ENCODE assay signal across 23 mouse cellular contexts in genomic region chr19:24993526-24993925, GRCm38 (mm10). TPM values are rescaled to one million over a fixed set of nuclear protein-coding genes. Genes with fewer than 3 reads are reported as not detected.
DNase-seq lines count a peak whose midpoint lies in the region; ATAC-seq and TF ChIP-seq lines count a peak whose summit lies in the region.
"Had no signal": no experiment of that assay in that cellular context is flagged by ENCODE, and none has a peak within 500 bp of the region (broad histone marks: within the 10 kb centered on the region; RNA-seq: fewer than 3 reads in every experiment).

No protein-coding gene starts in this region.

- 53% methylated on average over 6 of the region's 6 CpGs for WGBS in kidney, postnatal 0 days
- WGBS in kidney, embryonic 16.5 days, result 64% methylated on average over 6 of the region's 6 CpGs
- 71% methylated on average over 6 of the region's 6 CpGs for WGBS in liver, postnatal 0 days (ENCODE audit: insufficient replicate concordance)

- H3K4me2 ChIP-seq in kidney, postnatal 0 days (ENCODE audit: low read length), result no peak overlapping the region
- H3K4me2 ChIP-seq in kidney, embryonic 16.5 days (replicated peaks; ENCODE audit: low read depth, low read length), result no peak overlapping the region
- H3K4me2 ChIP-seq in liver, postnatal 0 days (ENCODE audit: low read depth, low read length), result no peak overlapping the region
- H3K4me2 ChIP-seq: forebrain, embryonic 15.5 days; heart, embryonic 11.5 days; lung, embryonic 15.5 days; midbrain, embryonic 12.5 days; neural tube, embryonic 15.5 days had no signal

- no peak for TF ChIP-seq CTCF in kidney, postnatal 0 days (IDR thresholded peaks at IDR 0.05; ENCODE audit: low read depth)
- no peak for TF ChIP-seq CTCF in liver, postnatal 0 days (IDR thresholded peaks at IDR 0.05; ENCODE audit: low read depth)

- no peaks in the 10 kb centered on the region for H3K27me3 ChIP-seq in kidney, postnatal 0 days (ENCODE audit: insufficient read depth, low read length)
- peaks cover under 1% of the 10 kb centered on the region; the same call in 1 of the 2 replicates for H3K27me3 ChIP-seq in kidney, embryonic 16.5 days (ENCODE audit: insufficient read depth, low read length)
- no peaks in the 10 kb centered on the region for H3K27me3 ChIP-seq in megakaryocyte, embryonic 14.5 days (replicated peaks)
- H3K27me3 ChIP-seq in liver, postnatal 0 days (ENCODE audit: insufficient read depth, low read length), result no peaks in the 10 kb centered on the region

- no peak overlapping the region for H3K4me3 ChIP-seq in kidney, postnatal 0 days (replicated peaks; ENCODE audit: low read depth, low read length)
- H3K4me3 ChIP-seq in kidney, embryonic 16.5 days (ENCODE audit: low read length), result no peak overlapping the region
- peak overlapping the region; percentile 17 for H3K4me3 ChIP-seq in megakaryocyte, embryonic 14.5 days (replicated peaks)
- H3K4me3 ChIP-seq in liver, postnatal 0 days (ENCODE audit: low read depth, low read length), result no peak overlapping the region
- H3K4me3 ChIP-seq: embryonic facial prominence, embryonic 10.5 days; forebrain, embryonic 15.5 days; limb, embryonic 10.5 days; lung, embryonic 15.5 days; midbrain, embryonic 12.5 days; neural tube, embryonic 15.5 days had no signal

- TF ChIP-seq EP300 in liver, postnatal 0 days (IDR thresholded peaks at IDR 0.05; ENCODE audit: low read depth), result no peak

- H3K4me1 ChIP-seq in kidney, postnatal 0 days (replicated peaks; ENCODE audit: insufficient read depth, low read length), result no peaks in the 10 kb centered on the region
- no peaks in the 10 kb centered on the region for H3K4me1 ChIP-seq in kidney, embryonic 16.5 days (ENCODE audit: insufficient read depth, low read length)
- H3K4me1 ChIP-seq in megakaryocyte, embryonic 14.5 days, result peaks cover 96% of the 10 kb centered on the region
- peaks cover 11% of the 10 kb centered on the region for H3K4me1 ChIP-seq in liver, postnatal 0 days (ENCODE audit: insufficient read depth)
- H3K4me1 ChIP-seq: forebrain, embryonic 15.5 days; midbrain, embryonic 12.5 days had no signal

- intact Hi-C loops in heart, postnatal 14 days (cut with DNase I), result no loop called here

- peak; percentile 8 for DNase-seq in heart, postnatal 4 days
- DNase-seq in heart, postnatal 14 days, result no peak
- no peak for DNase-seq in kidney, postnatal 0 days (ENCODE audit: low spot score)
- DNase-seq in liver, postnatal 0 days, result no peak
- DNase-seq in testis, postnatal 10 days (ENCODE audit: low spot score), result no peak
- DNase-seq: adrenal gland, postnatal 25 days; cerebellum, adult 9-10 months; lung, postnatal 4 days; right cerebral cortex, adult 18-20 months; right cerebral cortex, postnatal 4 days; thymus, adult 18-20 months had no signal

- no peaks in the 10 kb centered on the region for H3K36me3 ChIP-seq in kidney, postnatal 0 days (ENCODE audit: insufficient read depth, low read length)
- no peaks in the 10 kb centered on the region for H3K36me3 ChIP-seq in kidney, embryonic 16.5 days (ENCODE audit: insufficient read depth, low read length)
- H3K36me3 ChIP-seq in megakaryocyte, embryonic 14.5 days (replicated peaks; ENCODE audit: low read length), result peaks cover 2% of the 10 kb centered on the region
- H3K36me3 ChIP-seq in liver, postnatal 0 days (replicated peaks; ENCODE audit: insufficient read depth, low read length), result no peaks in the 10 kb centered on the region
- H3K36me3 ChIP-seq: embryonic facial prominence, embryonic 10.5 days; forebrain, embryonic 15.5 days; limb, embryonic 10.5 days; lung, embryonic 15.5 days; midbrain, embryonic 12.5 days; neural tube, embryonic 15.5 days had no signal

- no peaks in the 10 kb centered on the region for H3K9me3 ChIP-seq in kidney, postnatal 0 days (replicated peaks; ENCODE audit: low read length)
- H3K9me3 ChIP-seq in kidney, embryonic 16.5 days (ENCODE audit: low read length), result no peaks in the 10 kb centered on the region
- no peaks in the 10 kb centered on the region for H3K9me3 ChIP-seq in megakaryocyte, embryonic 14.5 days
- H3K9me3 ChIP-seq in liver, postnatal 0 days (ENCODE audit: low read length), result no peaks in the 10 kb centered on the region
- H3K9me3 ChIP-seq: embryonic facial prominence, embryonic 10.5 days; forebrain, embryonic 15.5 days; limb, embryonic 10.5 days; lung, embryonic 15.5 days; midbrain, embryonic 12.5 days; neural tube, embryonic 15.5 days had no signal

- ATAC-seq in kidney, postnatal 0 days (replicated peaks; ENCODE audit: low FRiP score, low read depth), result peak; percentile 59; the same call in 1 of the 2 replicates
- no peak for ATAC-seq in kidney, embryonic 16.5 days (ENCODE audit: low FRiP score, low TSS enrichment)
- ATAC-seq in megakaryocyte, adult 5-6 weeks (ENCODE audit: poor library complexity, severe bottlenecking), result no peak
- ATAC-seq in liver, postnatal 0 days, result 0 out of 2 replicates have a peak, but pooled peaks have one; percentile 14
- ATAC-seq: CD4-positive, CD25-positive, alpha-beta regulatory T cell, adult 4 months; forebrain, embryonic 15.5 days; hindbrain, postnatal 0 days had no signal

- H3K27ac ChIP-seq in kidney, postnatal 0 days, result no peak overlapping the region
- H3K27ac ChIP-seq in kidney, embryonic 16.5 days (ENCODE audit: low read length), result no peak overlapping the region
- H3K27ac ChIP-seq in liver, postnatal 0 days (ENCODE audit: low read depth), result no peak overlapping the region
- H3K27ac ChIP-seq: embryonic facial prominence, embryonic 10.5 days; forebrain, embryonic 15.5 days; hindbrain, postnatal 0 days; limb, embryonic 10.5 days; lung, embryonic 15.5 days; midbrain, embryonic 12.5 days; neural tube, embryonic 15.5 days had no signal

- no peak overlapping the region for H3K9ac ChIP-seq in kidney, postnatal 0 days (ENCODE audit: low read depth, low read length)
- no peak overlapping the region for H3K9ac ChIP-seq in kidney, embryonic 16.5 days (replicated peaks; ENCODE audit: low read length)
- H3K9ac ChIP-seq in liver, postnatal 0 days (replicated peaks), result no peak overlapping the region
- H3K9ac ChIP-seq: forebrain, embryonic 15.5 days; lung, embryonic 15.5 days; midbrain, embryonic 12.5 days; neural tube, embryonic 15.5 days had no signal

RNA-seq across cellular contexts. Expression of gene Dock8, which starts 5.8 kb away (rescaled TPM):
- total RNA-seq in heart, postnatal 4 days (2021), result 10 to 100 TPM; 11.4 to 13.9 TPM
- total RNA-seq in heart, postnatal 14 days (2021), result 10 to 100 TPM; 16.0 to 19.8 TPM
- polyA plus RNA-seq in kidney, postnatal 0 days (2015; fragmentation: Nextera tagmentation; extraction: Ambion mirVana), result 8.0 and 9.0 TPM in 2 replicates
- 3.9 and 6.2 TPM in 2 replicates for polyA plus RNA-seq in kidney, embryonic 16.5 days (2015; fragmentation: Nextera tagmentation; extraction: Ambion mirVana)
- 7.9 and 18.0 TPM in 2 replicates for polyA plus RNA-seq in megakaryocyte, embryonic 14.5 days (2012; ENCODE audit: insufficient read depth, low replicate concordance)
- total RNA-seq in megakaryocyte, adult 5-6 weeks (2015), result 168 and 172 TPM in 2 replicates
- 89.8 and 102 TPM in 2 replicates for total RNA-seq in megakaryocyte, adult 5-6 weeks (2017)
- 10.3 and 12.5 TPM in 2 replicates for polyA plus RNA-seq in liver, postnatal 0 days (2015; fragmentation: Nextera tagmentation; extraction: Ambion mirVana)

RNA-seq across cellular contexts. Expression of gene Cbwd1, which starts 32.1 kb away (rescaled TPM):
- total RNA-seq in heart, postnatal 4 days (2021), result 10 to 100 TPM; 11.5 to 12.9 TPM
- total RNA-seq in heart, postnatal 14 days (2021), result 1 to 10 TPM; 9.3 to 9.9 TPM
- 19.8 and 20.4 TPM in 2 replicates for polyA plus RNA-seq in kidney, postnatal 0 days (2015; fragmentation: Nextera tagmentation; extraction: Ambion mirVana)
- 17.7 and 23.3 TPM in 2 replicates for polyA plus RNA-seq in kidney, embryonic 16.5 days (2015; fragmentation: Nextera tagmentation; extraction: Ambion mirVana)
- 0.56 TPM in 1 of 2 replicates, not detected in the other for polyA plus RNA-seq in megakaryocyte, embryonic 14.5 days (2012; ENCODE audit: insufficient read depth, low replicate concordance)
- total RNA-seq in megakaryocyte, adult 5-6 weeks (2015), result 5.9 and 7.3 TPM in 2 replicates
- 10.4 and 16.2 TPM in 2 replicates for total RNA-seq in megakaryocyte, adult 5-6 weeks (2017)
- polyA plus RNA-seq in liver, postnatal 0 days (2015; fragmentation: Nextera tagmentation; extraction: Ambion mirVana), result 6.9 and 7.0 TPM in 2 replicates

Comparison
In these comparisons a context has a peak if more than half of its experiments do, and no peak if none do; other contexts are left out.
1. ATAC-seq: peak in kidney, postnatal 0 days (single experiment) and liver, postnatal 0 days (single experiment); none in kidney, embryonic 16.5 days (single experiment) and megakaryocyte, adult 5-6 weeks (single experiment).